Mouse (Mus musculus) heart, adult 11 months (tissue): ENCODE data around the gene Naf1.

Source experiments
- DNase-seq: peaks from one replicate; pipeline ENCODE4 v3.0.0; 2022

Gene Naf1

GRCm38 (mm10) chr8:66860023-66860422 is at the start of gene Naf1:
TSS of gene Naf1 (plus strand) at chr8:66860217.
- peak; percentile 99 for DNase-seq

- DNase-seq = peak; percentile 91
These were observed 1.0 kb downstream of the Naf1 start for GRCm38 (mm10) chr8:66860921-66861588.

- DNase-seq = no peak
These were observed 1.8 kb downstream of the Naf1 start for GRCm38 (mm10) chr8:66861589-66862500.

- DNase-seq = no peak
These were observed 3.7 kb downstream of the Naf1 start for GRCm38 (mm10) chr8:66863761-66864160.

- DNase-seq = no peak
These were observed 5.1 kb downstream of the Naf1 start for GRCm38 (mm10) chr8:66865120-66865519.

GRCm38 (mm10) chr8:66867679-66868078 is 7.7 kb downstream of the Naf1 start:
- DNase-seq = no peak

- peak; percentile 65 for DNase-seq
These were observed 9.4 kb downstream of the Naf1 start for GRCm38 (mm10) chr8:66869211-66869932.

GRCm38 (mm10) chr8:66883866-66884265 is 23.8 kb downstream of the Naf1 start:
- DNase-seq = no peak

- no peak for DNase-seq
These were observed 31.9 kb downstream of the Naf1 start for GRCm38 (mm10) chr8:66891879-66892278.

- DNase-seq = no peak
These were observed 45.0 kb downstream of the Naf1 start for GRCm38 (mm10) chr8:66905000-66905399.

GRCm38 (mm10) chr8:66905557-66905956 is 45.5 kb downstream of the Naf1 start:
- DNase-seq = no peak

- DNase-seq = no peak
These were observed 46.1 kb downstream of the Naf1 start for GRCm38 (mm10) chr8:66906116-66906515.

- no peak for DNase-seq
These were observed 50.7 kb downstream of the Naf1 start for GRCm38 (mm10) chr8:66910684-66911083.

- no peak for DNase-seq
These were observed 53.9 kb downstream of the Naf1 start for GRCm38 (mm10) chr8:66913616-66914536.

- DNase-seq = peak; percentile 70
These were observed 56.0 kb downstream of the Naf1 start for GRCm38 (mm10) chr8:66916056-66916455.

- DNase-seq = peak; percentile 83
These were observed 57.9 kb downstream of the Naf1 start for GRCm38 (mm10) chr8:66917695-66918467.

GRCm38 (mm10) chr8:66918471-66918870 is 58.5 kb downstream of the Naf1 start:
- no peak for DNase-seq

GRCm38 (mm10) chr8:66933746-66934145 is 73.7 kb downstream of the Naf1 start:
- DNase-seq = no peak

- DNase-seq = no peak
These were observed 76.2 kb downstream of the Naf1 start for GRCm38 (mm10) chr8:66936236-66936635.
